Mouse (Mus musculus): ENCODE results near the gene Gtf2i.
A peak's percentile ranks its signal among the peaks of the same experiment; 100 is the strongest.

DNA sequence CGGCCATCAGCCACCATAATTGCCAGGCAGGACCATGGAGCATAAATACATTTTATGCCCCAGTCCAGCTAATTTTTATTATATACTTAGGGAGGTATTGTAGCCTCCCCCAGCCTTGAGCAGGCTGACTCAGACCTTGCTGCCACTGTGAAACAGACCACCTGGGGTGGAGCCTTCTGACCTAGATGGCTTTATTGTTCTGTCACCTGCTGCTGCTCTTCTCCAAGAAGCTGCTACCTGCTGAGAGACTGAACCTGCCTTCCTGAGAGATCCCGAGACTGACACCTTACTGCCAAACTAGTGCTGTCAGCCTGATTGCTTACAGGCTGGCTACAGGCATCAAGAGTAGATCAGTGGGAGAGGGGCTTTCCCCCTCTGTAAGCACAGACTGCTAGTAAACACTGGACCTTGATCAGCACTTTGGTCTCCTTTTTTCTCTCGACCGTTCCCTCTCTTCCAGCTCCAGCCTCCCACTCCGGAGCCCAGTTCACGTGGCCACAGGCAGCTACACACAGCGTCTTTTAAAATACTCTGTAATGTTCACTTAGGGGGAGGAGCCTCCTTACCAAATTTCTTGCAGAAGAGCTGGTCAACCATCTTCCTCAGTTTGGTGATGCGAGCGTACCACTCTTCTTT, 54.4 kb downstream of the Gtf2i start:
- TF ChIP-seq CTCF (conservative IDR thresholded peaks at IDR 0.05; ENCODE audit: low read length) (no peak), POU5F1 (IDR thresholded peaks at IDR 0.05; ENCODE audit: borderline replicate concordance, low read length) (no peak), NANOG (IDR thresholded peaks at IDR 0.05; ENCODE audit: borderline replicate concordance, low read length) (peak; percentile 48)
